Mouse (Mus musculus): ENCODE results near the gene Filip1. TPM values are rescaled to one million over a fixed set of nuclear protein-coding genes. Genes with fewer than 3 reads are reported as not detected.
A peak's percentile ranks its signal among the peaks of the same experiment; 100 is the strongest.
"Not testable (repeated sequence)": the region's sequence is repeated elsewhere in the genome, so short reads cannot be mapped to it uniquely, and the experiment has no call there.

Filip1 gene
- total and polyA plus RNA-seq, 2 experiments from 2014 or later = 2.5 to 2.6 TPM

- Histone ChIP-seq H3K4me3 (ENCODE audit: low read length) (no peak overlapping the region), H3K27me3 (ENCODE audit: insufficient read depth, low read length) (no peaks in the 10 kb centered on the region), H3K9me3 (ENCODE audit: low read length) (no peaks in the 10 kb centered on the region), H3K4me2 (ENCODE audit: low read depth, low read length) (no peak overlapping the region), H3K4me1 (ENCODE audit: insufficient read depth, low read length) (no peaks in the 10 kb centered on the region), H3K27ac (no peak overlapping the region), H3K9ac (replicated peaks; ENCODE audit: low read length) (no peak overlapping the region), H3K36me3 (ENCODE audit: insufficient read depth, low read length) (no peaks in the 10 kb centered on the region)
- no peak for ATAC-seq
- TF ChIP-seq CTCF (IDR thresholded peaks at IDR 0.05; ENCODE audit: low read depth) = no peak
- 91% methylated on average over 13 of the region's 13 CpGs for WGBS
- DNase-seq (ENCODE audit: low spot score) = no peak
Measured at GRCm38 (mm10) chr9:80037262-80037996, 24.8 kb upstream of the Filip1 start.

GRCm38 (mm10) chr9:80026581-80027021 lies 13.9 kb upstream of the Filip1 start:
- DNase-seq (ENCODE audit: low spot score) = no peak
- no peak overlapping the region for H3K4me3 ChIP-seq (ENCODE audit: low read length)
- WGBS = 68% methylated on average over 6 of the region's 6 CpGs
- no peaks in the 10 kb centered on the region for H3K27me3 ChIP-seq (ENCODE audit: insufficient read depth, low read length)
- H3K9me3 ChIP-seq (ENCODE audit: low read length) = no peaks in the 10 kb centered on the region
- H3K36me3 ChIP-seq (ENCODE audit: insufficient read depth, low read length) = no peaks in the 10 kb centered on the region
- H3K4me1 ChIP-seq (ENCODE audit: insufficient read depth, low read length) = no peaks in the 10 kb centered on the region
- no peak overlapping the region for H3K9ac ChIP-seq (replicated peaks; ENCODE audit: low read length)
- no peak overlapping the region for H3K4me2 ChIP-seq (ENCODE audit: low read depth, low read length)
- H3K27ac ChIP-seq = no peak overlapping the region
- no peak for ATAC-seq
- no peak for TF ChIP-seq CTCF (IDR thresholded peaks at IDR 0.05; ENCODE audit: low read depth)

DNA sequence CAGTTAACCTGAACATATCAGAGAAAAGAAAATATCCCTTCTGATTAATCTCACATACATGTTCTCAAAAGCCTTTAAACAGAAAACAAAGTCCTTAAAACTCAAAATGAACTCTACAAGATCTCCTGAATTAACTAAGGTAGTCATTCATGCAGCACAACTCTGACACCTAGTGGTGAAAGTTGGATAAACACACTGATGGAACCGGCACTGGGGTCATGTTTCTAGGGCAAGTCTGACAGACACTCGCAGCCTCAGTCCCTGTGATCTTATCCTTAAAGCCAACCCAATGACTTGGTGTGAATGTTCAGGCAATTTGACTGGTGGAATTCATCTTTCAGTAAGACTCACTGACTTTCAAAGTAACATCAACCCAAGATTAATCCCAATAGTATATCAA lies 13.4 kb upstream of the Filip1 start:
- no peak overlapping the region for H3K4me3 ChIP-seq (ENCODE audit: low read length)
- ATAC-seq (peak; percentile 62; the same call in 1 of the 2 replicates), DNase-seq (ENCODE audit: low spot score) (peak; percentile 80)
- peak; percentile 85 for TF ChIP-seq CTCF (IDR thresholded peaks at IDR 0.05; ENCODE audit: low read depth)
- H3K9ac ChIP-seq (replicated peaks; ENCODE audit: low read length) = no peak overlapping the region
- WGBS = 3% methylated on average over 2 of the region's 2 CpGs
- no peaks in the 10 kb centered on the region for H3K4me1 ChIP-seq (ENCODE audit: insufficient read depth, low read length)
- no peak overlapping the region for H3K27ac ChIP-seq
- no peaks in the 10 kb centered on the region for H3K36me3 ChIP-seq (ENCODE audit: insufficient read depth, low read length)
- H3K9me3 ChIP-seq (ENCODE audit: low read length) = no peaks in the 10 kb centered on the region
- no peak overlapping the region for H3K4me2 ChIP-seq (ENCODE audit: low read depth, low read length)
- H3K27me3 ChIP-seq (ENCODE audit: insufficient read depth, low read length) = no peaks in the 10 kb centered on the region

GRCm38 (mm10) chr9:80025347-80025746 lies 12.7 kb upstream of the Filip1 start:
- H3K9me3 ChIP-seq (ENCODE audit: low read length); DNase-seq (ENCODE audit: low spot score); H3K4me3 ChIP-seq (ENCODE audit: low read length); H3K4me2 ChIP-seq (ENCODE audit: low read depth, low read length); ATAC-seq; H3K27ac ChIP-seq; H3K36me3 ChIP-seq (ENCODE audit: insufficient read depth, low read length); H3K27me3 ChIP-seq (ENCODE audit: insufficient read depth, low read length); H3K4me1 ChIP-seq (ENCODE audit: insufficient read depth, low read length); H3K9ac ChIP-seq (replicated peaks; ENCODE audit: low read length): not testable (repeated sequence)
- WGBS = 93% methylated on average over 5 of the region's 5 CpGs

DNA sequence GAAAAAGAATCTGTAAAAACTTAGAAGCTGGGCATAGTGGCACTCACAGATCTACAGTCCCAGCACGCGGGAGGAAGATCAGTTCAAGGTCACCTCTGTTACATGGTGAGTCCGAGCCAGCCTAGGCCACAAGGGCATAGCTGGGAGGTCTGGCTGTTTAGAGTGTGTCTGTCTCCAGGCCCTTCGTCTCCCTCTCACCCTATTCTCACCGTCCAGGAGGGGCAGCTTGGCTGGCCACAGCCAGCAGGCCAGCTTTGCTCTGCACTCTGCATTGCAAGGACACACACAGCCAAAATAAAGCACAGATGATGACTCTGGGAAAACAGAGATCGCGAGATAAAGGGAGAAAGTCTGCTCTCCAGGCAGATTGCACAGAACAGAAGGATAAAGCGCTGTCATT lies 10.2 kb upstream of the Filip1 start:
- 69% methylated on average over 8 of the region's 8 CpGs for WGBS
- H3K4me2 ChIP-seq (ENCODE audit: low read depth, low read length) = no peak overlapping the region
- no peak overlapping the region for H3K4me3 ChIP-seq (ENCODE audit: low read length)
- H3K27me3 ChIP-seq (ENCODE audit: insufficient read depth, low read length) = no peaks in the 10 kb centered on the region
- no peaks in the 10 kb centered on the region for H3K36me3 ChIP-seq (ENCODE audit: insufficient read depth, low read length)
- no peak for TF ChIP-seq CTCF (IDR thresholded peaks at IDR 0.05; ENCODE audit: low read depth)
- no peaks in the 10 kb centered on the region for H3K4me1 ChIP-seq (ENCODE audit: insufficient read depth, low read length)
- no peak overlapping the region for H3K27ac ChIP-seq
- no peaks in the 10 kb centered on the region for H3K9me3 ChIP-seq (ENCODE audit: low read length)
- no peak for DNase-seq (ENCODE audit: low spot score)
- no peak overlapping the region for H3K9ac ChIP-seq (replicated peaks; ENCODE audit: low read length)
- no peak for ATAC-seq

GRCm38 (mm10) chr9:80021648-80022047 lies 9.0 kb upstream of the Filip1 start:
- no peak overlapping the region for H3K4me2 ChIP-seq (ENCODE audit: low read depth, low read length)
- no peak overlapping the region for H3K9ac ChIP-seq (replicated peaks; ENCODE audit: low read length)
- no peak for TF ChIP-seq CTCF (IDR thresholded peaks at IDR 0.05; ENCODE audit: low read depth)
- 14% methylated on average over 1 of the region's 1 CpGs for WGBS
- no peak overlapping the region for H3K4me3 ChIP-seq (ENCODE audit: low read length)
- H3K9me3 ChIP-seq (ENCODE audit: low read length) = no peaks in the 10 kb centered on the region
- ATAC-seq = no peak
- H3K27me3 ChIP-seq (ENCODE audit: insufficient read depth, low read length) = no peaks in the 10 kb centered on the region
- H3K36me3 ChIP-seq (ENCODE audit: insufficient read depth, low read length) = no peaks in the 10 kb centered on the region
- H3K4me1 ChIP-seq (ENCODE audit: insufficient read depth, low read length) = no peaks in the 10 kb centered on the region
- H3K27ac ChIP-seq = no peak overlapping the region
- no peak for DNase-seq (ENCODE audit: low spot score)

- WGBS = 75% methylated on average over 3 of the region's 3 CpGs
- no peak overlapping the region for H3K27ac ChIP-seq
- H3K4me1 ChIP-seq (ENCODE audit: insufficient read depth, low read length) = no peaks in the 10 kb centered on the region
- no peak overlapping the region for H3K9ac ChIP-seq (replicated peaks; ENCODE audit: low read length)
- no peak for TF ChIP-seq CTCF (IDR thresholded peaks at IDR 0.05; ENCODE audit: low read depth)
- no peak overlapping the region for H3K4me2 ChIP-seq (ENCODE audit: low read depth, low read length)
- no peaks in the 10 kb centered on the region for H3K27me3 ChIP-seq (ENCODE audit: insufficient read depth, low read length)
- DNase-seq (ENCODE audit: low spot score) (no peak), ATAC-seq (no peak)
- no peaks in the 10 kb centered on the region for H3K9me3 ChIP-seq (ENCODE audit: low read length)
- no peaks in the 10 kb centered on the region for H3K36me3 ChIP-seq (ENCODE audit: insufficient read depth, low read length)
- H3K4me3 ChIP-seq (ENCODE audit: low read length) = no peak overlapping the region
Measured at GRCm38 (mm10) chr9:80020429-80020828, 7.8 kb upstream of the Filip1 start.
